Mouse (Mus musculus) lung, embryonic 15.5 days (tissue): Measurements from ENCODE around the gene Ier2. TPM values are rescaled to one million over a fixed set of nuclear protein-coding genes. Genes with fewer than 3 reads are reported as not detected.
"Not testable (repeated sequence)": the region's sequence is repeated elsewhere in the genome, so short reads cannot be mapped to it uniquely, and the experiment has no call there.

Source experiments
- ATAC-seq: fragments of 200-750 bp; cut with Nextera tagmentation; 2 replicates; pipeline ENCODE4 v1.8.0; 2017; ENCODE audit warnings: moderate number of reproducible peaks, borderline replicate concordance; ENCODE audit not compliant: low FRiP score, low TSS enrichment; ENCODE audit errors: extremely low read depth
- H3K27ac ChIP-seq: fragments of 300-500 bp; sonication (generic); 2 replicates; pipeline ENCODE4 v1.5.1; 2015; ENCODE audit warnings: moderate library complexity, mild to moderate bottlenecking, inconsistent platforms
- H3K27me3 ChIP-seq: fragments of 300-500 bp; sonication (generic); 2 replicates; pipeline ENCODE4 v1.6.1; 2015; ENCODE audit warnings: inconsistent platforms
- H3K36me3 ChIP-seq: fragments of 300-500 bp; sonication (generic); 2 replicates; pipeline ENCODE4 v1.6.1; 2015; ENCODE audit warnings: inconsistent platforms
- H3K4me1 ChIP-seq: fragments of 300-500 bp; sonication (generic); 2 replicates; pipeline ENCODE4 v1.6.1; 2015; ENCODE audit warnings: inconsistent platforms
- H3K4me2 ChIP-seq: fragments of 300-500 bp; sonication (generic); 2 replicates; pipeline ENCODE4 v1.6.1; 2015; ENCODE audit warnings: inconsistent platforms, mild to moderate bottlenecking, moderate library complexity
- H3K4me3 ChIP-seq: fragments of 300-500 bp; sonication (generic); 2 replicates; pipeline ENCODE4 v1.5.1; 2015; ENCODE audit warnings: mild to moderate bottlenecking, inconsistent platforms
- H3K9ac ChIP-seq: fragments of 300-500 bp; sonication (generic); 2 replicates; pipeline ENCODE4 v1.6.1; 2015; ENCODE audit warnings: inconsistent platforms
- H3K9me3 ChIP-seq: fragments of 300-500 bp; sonication (generic); 2 replicates; pipeline ENCODE4 v1.6.1; 2016; ENCODE audit warnings: inconsistent platforms
- WGBS: fragments of 180-500 bp; shearing (Covaris S2); methylation state at CpG from one replicate; pipeline ENCODE4 v1.1.7; 2015; 5-methylcytosine and 5-hydroxymethylcytosine counted together
- polyA plus RNA-seq: library from polyadenylated mRNA; unstranded; fragments of >200 nt; fragmentation: Nextera tagmentation; extraction: Ambion mirVana; gene quantifications from 2 replicates; pipeline ENCODE4 v1.2.1, GENCODE M21; 2015

Gene Ier2
- polyA plus RNA-seq, 1 experiment from 2014 or later = 92.0 TPM

- Histone ChIP-seq H3K36me3 (no peaks in the 10 kb centered on the region), H3K27me3 (no peaks in the 10 kb centered on the region), H3K4me2 (no peak overlapping the region), H3K9ac (no peak overlapping the region), H3K9me3 (no peaks in the 10 kb centered on the region), H3K4me3 (no peak overlapping the region), H3K4me1 (peaks cover 27% of the 10 kb centered on the region), H3K27ac (no peak overlapping the region)
- ATAC-seq = no peak
- 45% methylated on average over 10 of the region's 10 CpGs for WGBS
Measured at GRCm38 (mm10) chr8:84633841-84634584, 28.6 kb downstream of the Ier2 start.

- no peak overlapping the region for H3K27ac ChIP-seq
- H3K4me1 ChIP-seq = peaks cover 18% of the 10 kb centered on the region
- no peak overlapping the region for H3K9ac ChIP-seq
- ATAC-seq = no peak
- H3K9me3 ChIP-seq = no peaks in the 10 kb centered on the region
- H3K27me3 ChIP-seq = no peaks in the 10 kb centered on the region
- no peak overlapping the region for H3K4me2 ChIP-seq
- no peaks in the 10 kb centered on the region for H3K36me3 ChIP-seq
- H3K4me3 ChIP-seq = no peak overlapping the region
- WGBS = 87% methylated on average over 4 of the region's 4 CpGs
Measured at GRCm38 (mm10) chr8:84631813-84632212, 30.8 kb downstream of the Ier2 start.

GRCm38 (mm10) chr8:84630145-84630544 lies 32.5 kb downstream of the Ier2 start:
- no peaks in the 10 kb centered on the region for H3K27me3 ChIP-seq
- peaks cover 4% of the 10 kb centered on the region for H3K4me1 ChIP-seq
- H3K9ac ChIP-seq = no peak overlapping the region
- WGBS = 64% methylated on average over 4 of the region's 4 CpGs
- no peak overlapping the region for H3K27ac ChIP-seq
- no peaks in the 10 kb centered on the region for H3K36me3 ChIP-seq
- H3K4me3 ChIP-seq = no peak overlapping the region
- H3K9me3 ChIP-seq = no peaks in the 10 kb centered on the region
- H3K4me2 ChIP-seq = no peak overlapping the region
- no peak for ATAC-seq

GRCm38 (mm10) chr8:84629586-84629985 lies 33.1 kb downstream of the Ier2 start:
- 60% methylated on average over 11 of the region's 11 CpGs for WGBS
- ATAC-seq = no peak

GRCm38 (mm10) chr8:84623425-84623824 lies 39.2 kb downstream of the Ier2 start:
- 68% methylated on average over 4 of the region's 4 CpGs for WGBS
- not testable (repeated sequence) for H3K4me1 ChIP-seq, H3K9me3 ChIP-seq, H3K27me3 ChIP-seq, H3K27ac ChIP-seq, H3K36me3 ChIP-seq, H3K9ac ChIP-seq, H3K4me3 ChIP-seq, ATAC-seq, H3K4me2 ChIP-seq

More at GRCm38 (mm10) chr8:84629586-84629985, 33.1 kb downstream of the Ier2 start:
- H3K4me3 ChIP-seq = no peak overlapping the region
- H3K36me3 ChIP-seq = no peaks in the 10 kb centered on the region
- H3K27me3 ChIP-seq = no peaks in the 10 kb centered on the region
- no peaks in the 10 kb centered on the region for H3K9me3 ChIP-seq
- H3K4me2 ChIP-seq = no peak overlapping the region
- no peak overlapping the region for H3K27ac ChIP-seq
- no peak overlapping the region for H3K9ac ChIP-seq
- no peaks in the 10 kb centered on the region; the same call in 1 of the 2 replicates for H3K4me1 ChIP-seq

GRCm38 (mm10) chr8:84621102-84621625 lies 41.5 kb downstream of the Ier2 start:
- Histone ChIP-seq H3K36me3 (no peaks in the 10 kb centered on the region), H3K27me3 (no peaks in the 10 kb centered on the region; the same call in 1 of the 2 replicates), H3K9ac (no peak overlapping the region), H3K4me1 (no peaks in the 10 kb centered on the region), H3K27ac (no peak overlapping the region), H3K4me3 (no peak overlapping the region), H3K9me3 (no peaks in the 10 kb centered on the region), H3K4me2 (no peak overlapping the region)
- 71% methylated on average over 8 of the region's 8 CpGs for WGBS
- no peak for ATAC-seq

- Histone ChIP-seq H3K9me3 (no peaks in the 10 kb centered on the region), H3K4me3 (no peak overlapping the region), H3K36me3 (no peaks in the 10 kb centered on the region), H3K27me3 (peaks cover 6% of the 10 kb centered on the region; the same call in 1 of the 2 replicates), H3K4me1 (no peaks in the 10 kb centered on the region), H3K27ac (no peak overlapping the region), H3K9ac (no peak overlapping the region), H3K4me2 (no peak overlapping the region)
- no peak for ATAC-seq
- 39% methylated on average over 22 of the region's 22 CpGs for WGBS
Measured at GRCm38 (mm10) chr8:84617005-84617404, 45.6 kb downstream of the Ier2 start.

GRCm38 (mm10) chr8:84615666-84616485 lies 46.8 kb downstream of the Ier2 start:
- WGBS = 38% methylated on average over 22 of the region's 22 CpGs
- no peak for ATAC-seq
- no peaks in the 10 kb centered on the region for H3K9me3 ChIP-seq
- H3K36me3 ChIP-seq = no peaks in the 10 kb centered on the region
- no peak overlapping the region for H3K4me2 ChIP-seq
- H3K9ac ChIP-seq = no peak overlapping the region
- H3K27me3 ChIP-seq = peaks cover 9% of the 10 kb centered on the region; the same call in 1 of the 2 replicates
- no peak overlapping the region for H3K4me3 ChIP-seq
- H3K4me1 ChIP-seq = no peaks in the 10 kb centered on the region
- H3K27ac ChIP-seq = no peak overlapping the region

GRCm38 (mm10) chr8:84614512-84615223 lies 48.0 kb downstream of the Ier2 start:
- Histone ChIP-seq H3K4me3 (no peak overlapping the region), H3K9me3 (no peaks in the 10 kb centered on the region), H3K4me1 (no peaks in the 10 kb centered on the region), H3K9ac (no peak overlapping the region), H3K27ac (no peak overlapping the region), H3K36me3 (no peaks in the 10 kb centered on the region), H3K4me2 (no peak overlapping the region), H3K27me3 (peaks cover 10% of the 10 kb centered on the region; the same call in 1 of the 2 replicates)
- WGBS = 34% methylated on average over 16 of the region's 16 CpGs
- ATAC-seq = no peak
